Mouse (Mus musculus): ENCODE results near the gene Map2k5. TPM values are rescaled to one million over a fixed set of nuclear protein-coding genes. Genes with fewer than 3 reads are reported as not detected.

Map2k5 gene
- polyA plus RNA-seq, 1 experiment from 2014 or later: 33.9 TPM

DNA sequence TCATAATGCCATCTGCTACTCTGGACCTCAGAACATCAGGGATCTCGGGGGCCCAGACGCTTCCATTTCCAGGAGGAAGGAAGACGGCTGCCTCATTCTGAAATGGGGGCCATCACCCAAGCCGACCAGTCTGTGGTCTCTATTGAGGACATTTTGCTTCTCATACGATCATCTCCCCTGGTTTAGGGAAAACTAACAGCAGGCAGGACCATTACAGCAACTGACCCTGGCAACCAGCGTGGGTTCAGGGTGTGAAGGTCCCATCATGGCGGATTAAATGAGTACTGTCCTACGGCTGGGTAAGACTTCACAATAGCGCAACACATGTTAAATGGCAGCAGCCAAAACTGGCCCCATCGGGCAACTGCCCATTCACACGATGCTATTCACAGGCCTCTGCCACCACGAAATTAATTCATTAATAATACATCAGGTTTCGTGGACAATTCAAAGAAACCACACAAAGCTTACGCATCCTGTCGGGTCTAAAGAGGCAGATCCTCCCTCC lies 170.9 kb downstream of the Map2k5 start:
- ATAC-seq: no peak
- Histone ChIP-seq H3K27me3 (no peaks in the 10 kb centered on the region), H3K4me3 (no peak overlapping the region), H3K4me1 (peaks cover 9% of the 10 kb centered on the region), H3K9ac (no peak overlapping the region), H3K4me2 (no peak overlapping the region), H3K36me3 (ENCODE audit: poor library complexity, severe bottlenecking) (peaks cover 11% of the 10 kb centered on the region), H3K9me3 (replicated peaks) (0 out of 2 replicates have a peak, but pooled peaks cover 3% of the 10 kb centered on the region), H3K27ac (no peak overlapping the region)
- WGBS: 49% methylated on average over 15 of the region's 15 CpGs

DNA sequence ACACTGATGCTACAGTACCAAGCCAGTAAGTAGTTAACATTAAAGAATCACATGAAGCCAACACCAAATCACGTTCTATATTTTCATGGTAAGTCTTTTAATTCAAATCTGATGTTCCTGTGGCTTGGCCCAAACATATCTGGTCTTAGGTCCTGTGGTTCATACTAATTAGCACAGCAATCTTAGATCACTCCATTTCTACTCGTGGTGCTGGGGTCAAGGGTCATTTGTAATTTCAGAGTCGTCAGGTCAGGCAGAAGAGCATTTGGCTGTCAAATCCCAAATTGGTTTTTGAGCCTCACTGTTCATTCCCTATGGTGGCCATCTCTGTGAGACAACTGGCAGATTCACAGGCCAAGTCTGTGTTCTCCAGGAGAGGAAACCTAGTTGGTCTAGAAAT lies 174.2 kb downstream of the Map2k5 start:
- 79% methylated on average over 3 of the region's 3 CpGs for WGBS
- no peak for ATAC-seq
- H3K9ac ChIP-seq: no peak overlapping the region
- peaks cover 12% of the 10 kb centered on the region for H3K4me1 ChIP-seq
- H3K4me2 ChIP-seq: no peak overlapping the region
- H3K27me3 ChIP-seq: no peaks in the 10 kb centered on the region
- 0 out of 2 replicates have a peak, but pooled peaks cover 4% of the 10 kb centered on the region for H3K9me3 ChIP-seq (replicated peaks)
- H3K4me3 ChIP-seq: no peak overlapping the region
- H3K36me3 ChIP-seq (ENCODE audit: poor library complexity, severe bottlenecking): peaks cover 15% of the 10 kb centered on the region
- no peak overlapping the region for H3K27ac ChIP-seq

DNA sequence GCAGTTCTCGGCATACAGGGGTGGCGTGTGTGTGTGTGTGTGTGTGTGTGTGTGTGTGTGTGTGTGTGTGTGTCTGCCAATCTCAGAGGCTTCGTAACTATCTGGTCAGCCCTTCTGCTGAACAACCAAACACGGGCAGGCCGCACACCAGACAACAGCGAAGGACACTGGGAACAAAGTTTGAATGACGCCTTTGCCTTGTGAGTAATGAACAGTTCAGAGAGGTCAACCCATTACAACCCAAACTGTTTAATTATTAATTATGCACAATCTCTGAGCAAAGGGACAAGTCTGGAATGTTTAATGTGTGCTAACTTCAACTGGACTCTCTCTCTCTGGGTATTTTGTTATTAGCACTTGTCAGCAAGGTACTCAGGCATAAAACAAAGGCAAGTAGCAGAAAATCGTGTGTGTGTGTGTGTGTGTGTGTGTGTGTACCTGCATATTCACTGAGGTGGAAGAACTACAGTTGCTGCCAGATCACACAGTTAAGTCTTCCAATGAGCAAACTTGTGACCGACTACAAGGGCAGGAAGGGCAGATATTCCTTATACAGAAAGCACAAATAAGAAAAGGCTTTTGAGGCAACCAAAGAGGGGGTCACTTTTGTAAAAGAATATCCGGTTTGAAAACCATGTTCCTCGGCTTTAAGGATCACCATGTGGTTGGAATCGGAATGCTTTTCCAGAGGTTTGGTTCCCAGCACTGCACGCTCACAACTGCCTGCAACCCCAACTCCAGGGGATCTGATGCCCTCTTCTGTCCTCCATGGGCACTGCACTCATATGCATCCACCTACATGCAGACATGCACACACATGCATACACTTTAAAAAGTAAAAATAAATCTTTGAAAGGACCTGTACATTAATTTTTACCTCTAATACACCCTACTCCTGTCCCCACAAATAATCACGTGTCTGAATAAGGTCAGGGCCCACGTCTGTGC lies 176.1 kb downstream of the Map2k5 start:
- Histone ChIP-seq H3K4me1 (peaks cover 24% of the 10 kb centered on the region), H3K27ac (no peak overlapping the region), H3K4me3 (no peak overlapping the region), H3K9ac (no peak overlapping the region), H3K9me3 (replicated peaks) (0 out of 2 replicates have a peak, but pooled peaks cover 4% of the 10 kb centered on the region), H3K4me2 (no peak overlapping the region), H3K36me3 (ENCODE audit: poor library complexity, severe bottlenecking) (peaks cover 15% of the 10 kb centered on the region), H3K27me3 (no peaks in the 10 kb centered on the region)
- 89% methylated on average over 15 of the region's 15 CpGs for WGBS
- ATAC-seq: no peak

DNA sequence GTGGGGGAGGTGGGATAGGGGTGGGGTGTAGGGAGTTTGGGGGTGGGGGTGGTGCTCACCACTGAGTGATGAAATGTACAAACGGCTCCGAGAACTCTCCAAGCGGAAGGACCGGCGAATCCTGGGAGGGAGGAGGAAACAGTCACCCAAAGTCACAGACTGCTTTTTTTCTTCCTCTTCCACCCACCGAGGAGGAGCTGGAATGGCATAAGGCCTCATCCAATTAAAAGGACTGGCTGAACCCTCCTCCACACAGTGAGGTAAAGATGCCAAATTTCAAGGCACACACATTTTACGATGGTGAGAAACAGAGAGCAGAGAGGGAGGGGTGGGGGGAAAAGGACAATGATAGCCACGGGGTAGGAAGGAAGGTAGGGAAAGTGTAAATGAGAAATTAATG lies 180.4 kb downstream of the Map2k5 start:
- no peak overlapping the region for H3K27ac ChIP-seq
- H3K4me2 ChIP-seq: peak overlapping the region; percentile 7; the same call in 1 of the 2 replicates
- no peak overlapping the region for H3K4me3 ChIP-seq
- peaks cover 32% of the 10 kb centered on the region for H3K4me1 ChIP-seq
- ATAC-seq: no peak
- peaks cover 6% of the 10 kb centered on the region for H3K27me3 ChIP-seq
- peaks cover 8% of the 10 kb centered on the region for H3K36me3 ChIP-seq (ENCODE audit: poor library complexity, severe bottlenecking)
- 0 out of 2 replicates have a peak, but pooled peaks cover 4% of the 10 kb centered on the region for H3K9me3 ChIP-seq (replicated peaks)
- H3K9ac ChIP-seq: no peak overlapping the region
- 11% methylated on average over 8 of the region's 8 CpGs for WGBS

DNA sequence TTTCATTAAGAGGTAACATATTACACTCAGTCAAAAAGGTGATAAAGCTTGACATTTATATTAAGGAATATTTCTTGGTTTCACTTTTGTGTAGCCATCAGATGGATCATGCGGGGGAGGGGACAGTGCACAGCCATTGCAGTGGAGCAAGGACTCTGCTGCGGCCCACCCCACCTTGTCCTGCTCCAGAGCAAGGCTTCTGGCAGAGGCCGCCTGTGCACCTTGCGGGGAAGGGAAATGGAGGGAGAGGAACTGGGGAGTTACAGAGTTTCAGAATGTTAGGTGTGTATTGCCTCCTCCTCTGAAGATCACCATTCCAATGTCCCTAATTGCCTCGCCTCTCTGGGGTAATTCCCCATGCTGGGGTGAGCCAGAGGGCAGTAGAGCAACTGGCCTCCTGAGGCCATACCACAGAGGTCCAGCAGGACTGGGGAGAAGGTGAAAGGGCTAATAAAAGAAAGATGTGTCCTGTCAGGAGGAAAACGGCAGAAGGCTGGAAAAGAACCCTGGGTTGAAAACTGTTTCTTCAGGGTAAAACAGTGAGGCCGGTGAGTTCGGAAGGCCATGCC lies 181.5 kb downstream of the Map2k5 start:
- 50% methylated on average over 8 of the region's 8 CpGs for WGBS
- no peaks in the 10 kb centered on the region for H3K9me3 ChIP-seq (replicated peaks)
- no peaks in the 10 kb centered on the region; the same call in 1 of the 2 replicates for H3K36me3 ChIP-seq (ENCODE audit: poor library complexity, severe bottlenecking)
- no peak overlapping the region for H3K27ac ChIP-seq
- H3K4me3 ChIP-seq: no peak overlapping the region
- H3K9ac ChIP-seq: no peak overlapping the region
- peaks cover 32% of the 10 kb centered on the region for H3K4me1 ChIP-seq
- ATAC-seq: no peak
- no peak overlapping the region for H3K4me2 ChIP-seq
- peaks cover 6% of the 10 kb centered on the region for H3K27me3 ChIP-seq

DNA sequence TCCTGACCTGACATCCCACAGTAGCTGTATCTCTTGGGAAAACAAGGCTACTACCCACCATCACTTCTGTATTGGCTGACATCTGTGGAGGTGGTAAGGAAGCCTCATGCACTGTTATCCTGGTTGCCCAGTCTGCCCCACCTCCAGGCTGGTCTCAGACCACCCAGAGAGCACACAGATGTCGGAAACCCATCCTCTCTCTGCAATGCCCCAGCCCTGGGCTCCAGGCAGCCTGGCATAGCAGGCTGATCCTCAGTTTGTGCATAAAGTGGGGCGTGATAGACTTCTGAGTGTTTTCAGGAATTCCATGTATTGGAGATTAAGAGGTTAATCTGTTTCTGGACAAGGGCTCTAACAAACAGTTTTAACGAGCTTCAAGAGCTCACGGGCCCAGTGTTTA lies 182.2 kb downstream of the Map2k5 start:
- H3K27me3 ChIP-seq: peaks cover 6% of the 10 kb centered on the region
- H3K4me3 ChIP-seq: no peak overlapping the region
- H3K9me3 ChIP-seq (replicated peaks): no peaks in the 10 kb centered on the region
- no peak overlapping the region for H3K27ac ChIP-seq
- H3K36me3 ChIP-seq (ENCODE audit: poor library complexity, severe bottlenecking): no peaks in the 10 kb centered on the region; the same call in 1 of the 2 replicates
- WGBS: 13% methylated on average over 4 of the region's 4 CpGs
- no peak overlapping the region for H3K9ac ChIP-seq
- ATAC-seq: no peak
- H3K4me2 ChIP-seq: no peak overlapping the region
- peaks cover 32% of the 10 kb centered on the region for H3K4me1 ChIP-seq

DNA sequence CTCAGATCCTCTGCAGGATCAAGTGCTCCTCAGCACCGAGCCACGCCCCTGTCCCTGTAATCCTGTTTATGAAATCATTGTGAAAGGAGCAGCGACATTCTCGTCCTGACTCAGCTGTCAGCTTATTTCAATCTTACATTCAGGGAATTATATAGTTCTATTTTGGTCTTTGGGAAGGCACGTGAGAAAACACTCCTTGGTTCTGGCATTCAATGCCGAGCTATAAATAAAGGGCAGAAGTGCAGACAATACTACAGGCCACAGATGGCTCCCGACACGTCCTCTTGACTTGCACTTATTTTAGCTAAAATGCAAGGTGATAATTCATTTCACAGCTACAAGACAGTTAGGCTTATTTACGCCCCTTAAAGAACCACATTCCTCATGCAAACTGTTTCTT lies 182.9 kb downstream of the Map2k5 start:
- H3K4me2 ChIP-seq: no peak overlapping the region
- WGBS: 53% methylated on average over 9 of the region's 9 CpGs
- H3K4me1 ChIP-seq: peaks cover 32% of the 10 kb centered on the region
- no peaks in the 10 kb centered on the region for H3K9me3 ChIP-seq (replicated peaks)
- no peak overlapping the region for H3K9ac ChIP-seq
- H3K4me3 ChIP-seq: no peak overlapping the region
- no peak for ATAC-seq
- H3K27me3 ChIP-seq: peaks cover 10% of the 10 kb centered on the region
- no peaks in the 10 kb centered on the region; the same call in 1 of the 2 replicates for H3K36me3 ChIP-seq (ENCODE audit: poor library complexity, severe bottlenecking)
- no peak overlapping the region for H3K27ac ChIP-seq

DNA sequence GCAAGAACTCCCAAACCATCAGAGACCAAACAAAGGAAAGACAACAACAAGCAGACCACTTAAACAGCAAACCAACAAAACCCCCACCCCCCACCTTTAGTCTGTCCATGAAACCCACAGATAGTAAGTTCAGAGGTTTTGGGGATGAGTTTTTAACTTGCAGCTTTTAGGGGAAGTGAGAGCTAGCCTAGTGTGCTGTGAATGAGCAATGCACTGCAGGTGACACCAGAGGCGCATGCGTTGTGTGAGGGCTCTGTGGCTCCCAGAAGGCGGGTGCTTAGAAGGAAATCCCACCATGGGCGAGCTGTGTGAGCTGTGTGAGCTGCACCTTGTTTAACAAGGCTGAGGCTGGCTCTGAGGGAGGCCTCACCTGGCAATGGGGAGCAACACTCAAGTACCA lies 184.9 kb downstream of the Map2k5 start:
- peaks cover 28% of the 10 kb centered on the region for H3K4me1 ChIP-seq
- 68% methylated on average over 4 of the region's 4 CpGs for WGBS

DNA sequence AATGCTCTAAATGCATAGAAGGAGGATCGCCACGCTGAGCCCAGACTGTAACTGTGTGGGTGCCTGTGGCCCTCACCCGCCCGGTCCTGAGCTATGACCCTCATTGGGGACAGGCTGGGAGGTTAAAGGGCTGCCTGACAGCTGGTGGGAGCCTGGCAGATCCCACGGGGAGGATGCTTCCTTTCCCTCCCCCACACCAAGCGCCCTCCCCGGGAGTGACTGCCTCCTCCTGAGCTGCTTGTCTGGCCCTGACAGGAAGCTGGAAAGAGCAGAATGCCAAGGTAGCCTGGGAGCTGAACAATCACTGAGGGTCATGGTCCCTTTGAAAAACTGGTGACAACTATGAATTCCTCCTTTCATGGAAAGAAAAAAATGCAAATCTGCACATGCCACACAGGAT lies 190.4 kb downstream of the Map2k5 start:
- Histone ChIP-seq H3K4me1 (peaks cover 32% of the 10 kb centered on the region), H3K9me3 (replicated peaks) (no peaks in the 10 kb centered on the region), H3K4me2 (no peak overlapping the region), H3K27ac (no peak overlapping the region), H3K36me3 (ENCODE audit: poor library complexity, severe bottlenecking) (no peaks in the 10 kb centered on the region), H3K9ac (no peak overlapping the region), H3K27me3 (peaks cover 62% of the 10 kb centered on the region), H3K4me3 (no peak overlapping the region)
- 25% methylated on average over 7 of the region's 7 CpGs for WGBS
- ATAC-seq: no peak

More for the DNA sequence above, 184.9 kb downstream of the Map2k5 start:
- ATAC-seq: no peak
- no peaks in the 10 kb centered on the region for H3K9me3 ChIP-seq (replicated peaks)
- no peaks in the 10 kb centered on the region; the same call in 1 of the 2 replicates for H3K36me3 ChIP-seq (ENCODE audit: poor library complexity, severe bottlenecking)
- H3K9ac ChIP-seq: no peak overlapping the region
- H3K27me3 ChIP-seq: peaks cover 23% of the 10 kb centered on the region
- no peak overlapping the region for H3K27ac ChIP-seq
- H3K4me2 ChIP-seq: no peak overlapping the region
- no peak overlapping the region for H3K4me3 ChIP-seq

DNA sequence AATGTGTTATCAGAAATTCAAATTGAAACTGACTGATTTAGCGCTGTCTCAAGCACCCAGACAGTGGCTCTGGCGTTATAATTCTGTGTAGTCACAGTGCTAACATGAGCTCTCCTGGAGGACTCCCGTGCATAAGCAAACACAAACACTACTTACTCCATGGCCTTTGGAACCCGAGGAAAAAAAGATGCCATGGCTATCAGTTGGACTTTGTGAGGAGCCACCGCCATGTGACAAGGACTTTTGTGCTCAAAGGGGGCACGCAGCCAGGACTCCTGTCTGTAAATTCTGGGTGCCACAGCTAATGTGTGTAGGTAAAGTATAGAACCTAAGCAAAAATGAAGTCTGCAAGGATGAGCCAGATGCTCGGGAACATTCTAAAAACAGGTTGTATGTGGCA lies 192.5 kb downstream of the Map2k5 start:
- Histone ChIP-seq H3K4me1 (peaks cover 47% of the 10 kb centered on the region), H3K4me2 (no peak overlapping the region), H3K9me3 (replicated peaks) (no peaks in the 10 kb centered on the region), H3K4me3 (no peak overlapping the region), H3K9ac (no peak overlapping the region), H3K27ac (no peak overlapping the region), H3K27me3 (peaks cover 72% of the 10 kb centered on the region), H3K36me3 (ENCODE audit: poor library complexity, severe bottlenecking) (no peaks in the 10 kb centered on the region)
- 80% methylated on average over 7 of the region's 7 CpGs for WGBS
- no peak for ATAC-seq

DNA sequence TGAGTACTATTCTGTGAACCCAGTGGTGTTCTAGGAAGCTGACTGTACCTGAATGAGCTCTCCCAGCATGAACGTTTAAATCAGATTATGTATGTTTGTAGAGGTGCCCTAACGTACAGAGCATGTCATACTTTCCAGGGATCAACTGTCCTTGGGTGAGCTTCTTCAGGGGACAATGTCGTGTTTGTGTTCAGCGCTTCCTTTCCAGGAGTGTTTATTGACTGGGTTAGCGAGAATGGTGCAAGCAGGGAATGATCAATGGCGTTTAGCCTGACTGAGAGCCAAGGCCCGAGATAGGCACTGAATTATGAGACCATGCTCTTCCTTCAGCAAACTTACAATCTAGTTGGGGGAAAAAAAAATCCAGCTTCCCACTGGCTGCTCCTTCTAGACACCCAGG lies 193.8 kb downstream of the Map2k5 start:
- no peak for ATAC-seq
- Histone ChIP-seq H3K36me3 (ENCODE audit: poor library complexity, severe bottlenecking) (no peaks in the 10 kb centered on the region), H3K4me2 (no peak overlapping the region), H3K4me3 (no peak overlapping the region), H3K27ac (no peak overlapping the region), H3K9me3 (replicated peaks) (no peaks in the 10 kb centered on the region), H3K27me3 (peaks cover 80% of the 10 kb centered on the region), H3K9ac (no peak overlapping the region), H3K4me1 (peaks cover 47% of the 10 kb centered on the region)
- WGBS: 60% methylated on average over 7 of the region's 7 CpGs

DNA sequence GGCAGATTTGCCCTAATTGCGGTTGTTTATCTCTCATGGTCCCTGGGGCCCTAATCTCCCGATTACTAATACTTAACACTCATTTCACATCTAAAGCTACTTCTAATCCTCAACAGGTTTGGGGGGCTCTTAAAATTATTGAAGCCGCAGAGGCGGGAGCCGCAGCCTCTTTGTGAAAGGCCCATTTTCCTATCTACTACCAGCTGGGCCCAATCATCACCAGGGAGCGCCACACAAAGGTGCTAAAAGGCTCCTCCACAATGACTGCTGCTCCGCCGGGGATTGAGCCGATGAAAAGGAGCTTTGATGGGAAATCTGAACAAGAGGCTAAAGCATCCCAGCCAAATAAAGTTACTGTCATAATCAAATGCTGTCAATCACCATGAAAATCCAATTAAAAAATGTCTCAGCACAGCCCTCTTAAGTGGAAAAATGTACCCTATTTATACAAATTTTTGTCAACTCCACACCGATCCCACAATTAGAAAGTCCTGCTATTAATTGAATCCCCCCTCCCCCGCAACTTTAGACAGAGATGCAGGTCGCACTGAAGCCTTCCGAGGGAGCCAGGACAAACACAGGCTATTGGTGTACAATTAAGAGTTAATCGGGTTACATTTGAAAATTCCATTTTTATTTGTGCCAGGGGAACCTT lies 195.3 kb downstream of the Map2k5 start:
- Histone ChIP-seq H3K4me3 (no peak overlapping the region), H3K27me3 (peaks cover 82% of the 10 kb centered on the region), H3K4me1 (peaks cover 38% of the 10 kb centered on the region), H3K27ac (peak overlapping the region; percentile 65), H3K36me3 (ENCODE audit: poor library complexity, severe bottlenecking) (no peaks in the 10 kb centered on the region), H3K4me2 (peak overlapping the region; percentile 37), H3K9ac (0 out of 2 replicates have a peak overlapping the region, but pooled peaks have one; percentile 45), H3K9me3 (replicated peaks) (no peaks in the 10 kb centered on the region)
- peak; percentile 82; the same call in 1 of the 2 replicates for ATAC-seq
- WGBS: 4% methylated on average over 14 of the region's 14 CpGs

Measured in forebrain, embryonic 13.5 days (tissue).